Mouse (Mus musculus) liver, embryonic 14.5 days (tissue): ENCODE measurements around the gene Dab2ip.

Experiments
- CTCF ChIP-seq: IDR thresholded peaks from 2 replicates; pipeline ENCODE4 v1.5.1; 2016; ENCODE audit warnings: antibody characterized with exemption, low read depth, control low read depth
- EP300 ChIP-seq: IDR thresholded peaks from 2 replicates; pipeline ENCODE4 v1.6.1; 2016; ENCODE audit warnings: antibody characterized with exemption, low read depth

GRCm38 (mm10) chr2:35510920-35511319, 47.1 kb upstream of the Dab2ip start:
- TF ChIP-seq CTCF: no peak
- TF ChIP-seq EP300: no peak
